Mouse (Mus musculus) cerebellum, postnatal 36 days (tissue): ENCODE results near the gene Picalm.
"Not testable (repeated sequence)": the region's sequence is repeated elsewhere in the genome, so short reads cannot be mapped to it uniquely, and the experiment has no call there.

Experiments
- DNase-seq, 2 experiments: peaks; one replicate each; pipeline ENCODE4 v3.0.0; 2021 to 2022; ENCODE audit warnings: mixed read lengths in 2 of 2

Picalm gene

DNA sequence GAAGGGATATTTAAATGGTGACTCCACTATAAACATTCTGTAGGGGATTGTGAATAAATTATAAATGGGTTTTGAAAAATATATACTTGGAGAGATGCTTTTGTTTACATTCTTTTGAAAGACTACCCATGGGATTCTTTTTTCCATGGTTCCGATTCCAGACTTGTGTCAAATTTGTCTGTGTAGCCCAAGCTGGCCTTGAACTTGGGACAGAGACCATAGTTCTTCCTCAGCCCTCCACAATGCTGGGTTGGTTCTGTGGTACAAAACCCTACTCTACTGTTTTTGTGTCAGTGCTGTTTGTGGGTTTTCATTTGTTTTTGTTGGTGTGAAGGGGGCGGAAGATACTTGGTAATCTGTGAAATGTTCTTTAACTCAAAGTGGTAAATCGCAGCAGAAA, 2.3 kb downstream of the Picalm start:
- DNase-seq = no peak

DNA sequence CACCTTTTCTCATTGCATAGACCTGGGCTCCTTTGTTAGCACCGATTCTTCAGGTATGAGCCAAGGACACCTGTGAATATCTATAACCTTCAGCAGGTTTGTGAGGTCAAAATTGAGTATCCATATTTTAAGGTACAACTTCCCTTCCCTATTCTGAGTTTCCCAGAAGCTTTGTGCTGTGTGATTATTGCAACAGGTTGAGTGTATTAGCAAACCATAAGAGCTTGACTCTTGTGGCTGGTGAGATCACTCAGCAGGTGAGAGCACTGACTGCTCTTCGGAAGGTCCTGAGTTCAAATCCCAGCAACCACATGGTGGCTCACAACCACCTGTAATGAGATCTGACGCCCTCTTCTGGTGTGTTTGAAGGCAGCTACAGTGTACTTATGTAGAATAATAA, 6.7 kb downstream of the Picalm start:
- DNase-seq = no peak

DNA sequence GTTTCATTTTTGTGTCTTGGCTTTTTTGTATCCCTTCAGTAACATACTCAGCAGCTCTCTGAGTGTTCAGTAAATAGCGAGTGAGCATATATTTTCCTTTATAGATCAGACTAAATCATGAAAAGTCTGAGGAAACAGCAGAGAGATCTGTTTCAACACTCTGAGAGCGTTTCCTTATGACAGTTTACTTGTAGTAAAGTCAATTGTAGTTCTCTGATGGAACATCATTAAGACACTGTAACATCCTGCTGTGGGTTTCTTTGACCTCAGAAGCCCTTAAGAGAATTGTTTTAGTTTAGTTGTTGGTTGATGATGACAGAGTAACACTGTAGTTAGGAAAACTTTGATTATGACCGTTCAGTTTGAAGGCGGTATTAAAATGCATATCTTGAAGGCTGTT, 8.3 kb downstream of the Picalm start:
- no peak for DNase-seq

DNA sequence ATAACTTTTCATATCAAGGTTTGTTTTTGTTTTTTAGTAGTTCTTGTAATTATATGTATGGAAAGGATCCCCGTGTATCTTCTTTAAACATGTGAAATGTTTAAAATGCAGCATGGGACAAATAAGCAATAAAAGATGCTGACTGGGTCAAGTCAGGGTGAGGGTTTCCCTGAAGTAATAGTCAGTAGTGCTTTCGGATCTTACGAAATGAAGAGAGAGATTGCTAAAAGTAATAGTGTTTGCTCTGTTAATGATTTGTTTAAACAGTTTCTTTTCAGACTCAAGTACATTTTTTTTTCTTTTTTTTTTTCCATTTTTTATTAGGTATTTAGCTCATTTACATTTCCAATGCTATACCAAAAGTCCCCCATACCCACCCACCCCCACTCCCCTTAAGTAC, 10.3 kb downstream of the Picalm start:
- DNase-seq = no peak

DNA sequence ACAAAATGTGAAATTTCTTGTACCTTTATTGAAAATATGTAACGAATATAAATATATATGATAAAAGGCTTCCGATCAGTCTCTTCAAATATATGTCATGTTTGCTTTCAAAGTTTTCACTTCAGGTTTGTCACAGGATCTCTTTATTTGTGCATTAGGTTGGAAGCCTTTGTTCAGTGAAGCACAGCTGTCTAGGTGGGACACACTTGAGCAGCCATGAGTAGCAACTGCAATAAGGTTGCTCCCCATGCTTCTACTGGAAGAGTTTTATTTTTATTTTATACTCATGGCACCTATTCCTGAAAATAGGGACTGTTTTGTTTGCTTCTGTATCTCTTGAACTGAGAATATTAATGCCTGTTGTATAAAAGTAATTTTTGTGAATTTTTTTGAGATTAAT, 14.3 kb downstream of the Picalm start:
- DNase-seq = no peak

DNA sequence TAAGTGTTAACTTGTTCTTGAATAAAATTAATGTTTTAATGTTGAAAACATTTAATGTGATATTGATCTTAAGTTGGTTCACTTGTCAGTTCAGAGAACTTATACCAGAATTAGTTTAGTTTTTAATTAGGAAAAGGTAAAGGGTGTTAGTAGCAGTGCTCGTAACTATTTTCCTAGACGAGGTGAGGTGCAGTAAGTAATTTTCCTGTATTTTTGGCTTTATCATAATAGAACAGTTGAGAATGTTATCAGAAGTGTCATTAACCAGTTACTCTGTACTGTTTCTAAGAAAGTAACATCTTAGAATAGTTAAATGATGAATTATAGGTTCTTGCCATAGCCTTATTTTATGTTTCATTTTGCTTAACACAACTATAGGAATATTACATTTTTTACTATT, 15.0 kb downstream of the Picalm start:
- DNase-seq = no peak

DNA sequence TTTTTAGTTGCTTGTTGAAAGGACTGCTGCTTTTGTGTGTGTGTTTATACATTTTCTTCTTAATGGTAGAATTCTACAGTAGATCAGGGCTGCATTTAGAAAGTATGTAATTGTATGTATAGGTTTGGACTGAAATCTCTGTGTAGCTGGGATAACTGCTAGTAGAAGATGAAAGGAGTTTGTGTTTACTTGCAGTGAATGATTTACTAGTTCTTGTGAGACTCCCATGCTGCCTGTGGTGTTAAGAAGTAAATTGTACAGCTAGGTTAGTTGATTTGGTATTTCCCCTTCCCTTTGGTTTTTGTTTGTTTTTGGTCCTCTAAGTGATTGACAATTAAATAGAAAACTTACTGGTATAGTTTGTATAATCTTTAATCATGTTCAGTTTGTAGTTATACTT, 15.4 kb downstream of the Picalm start:
- DNase-seq = no peak

DNA sequence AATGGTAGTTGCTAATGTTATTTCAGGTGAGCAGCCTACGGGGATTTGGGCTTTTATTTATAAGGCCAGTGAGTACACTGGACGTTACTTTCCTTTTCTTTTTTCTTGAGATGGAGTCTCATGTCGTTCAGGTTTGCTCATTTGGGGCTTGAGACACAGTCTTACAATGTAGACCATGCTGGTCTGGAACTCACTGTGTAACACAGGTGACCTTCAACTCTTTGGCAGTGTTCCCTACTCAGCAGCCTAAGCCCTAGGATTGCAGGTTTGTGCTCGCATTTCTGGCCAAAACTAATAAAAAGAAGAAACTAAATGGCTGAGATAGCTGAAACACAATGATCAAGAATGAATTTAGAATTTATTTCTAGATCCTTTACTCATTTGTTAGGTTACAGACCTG, 15.9 kb downstream of the Picalm start:
- no peak for DNase-seq

DNA sequence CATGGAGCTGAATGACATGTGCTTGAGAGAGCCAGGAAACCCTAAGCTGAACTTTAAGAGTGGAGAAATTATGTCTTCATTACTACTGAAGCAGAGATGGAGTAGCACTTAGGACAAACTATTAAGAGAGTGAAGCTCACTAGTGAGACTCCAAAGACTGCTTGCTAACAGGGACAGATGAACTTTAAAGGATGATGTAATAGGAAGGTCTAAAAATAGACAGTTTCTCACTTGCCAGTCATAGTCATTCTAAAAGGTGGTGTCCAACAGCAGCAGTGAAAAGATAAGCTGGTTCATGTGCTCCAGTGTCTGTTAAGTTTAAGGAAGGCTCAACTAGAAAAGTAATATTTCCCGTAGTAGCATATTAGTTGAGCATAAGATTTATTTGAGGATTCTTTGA, 16.3 kb downstream of the Picalm start:
- DNase-seq = no peak

DNA sequence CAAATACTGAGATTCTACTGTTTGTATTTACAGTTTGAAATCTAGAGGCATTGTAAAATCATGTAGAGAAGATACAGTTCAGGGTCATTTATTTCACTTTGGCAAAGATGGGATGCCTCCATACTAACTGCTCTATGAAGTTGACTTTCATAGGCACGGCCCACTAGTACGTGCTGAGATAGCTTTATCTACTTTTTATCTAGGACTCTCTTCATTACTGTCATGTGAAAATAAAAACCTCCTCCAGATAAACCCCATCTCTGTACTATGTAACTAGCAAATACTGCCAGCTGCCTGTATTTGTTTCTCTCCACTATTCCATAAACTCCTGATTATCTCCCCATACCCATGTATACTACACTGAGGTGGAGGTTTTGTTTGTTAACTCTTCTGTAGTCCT, 18.0 kb downstream of the Picalm start:
- DNase-seq = no peak

DNA sequence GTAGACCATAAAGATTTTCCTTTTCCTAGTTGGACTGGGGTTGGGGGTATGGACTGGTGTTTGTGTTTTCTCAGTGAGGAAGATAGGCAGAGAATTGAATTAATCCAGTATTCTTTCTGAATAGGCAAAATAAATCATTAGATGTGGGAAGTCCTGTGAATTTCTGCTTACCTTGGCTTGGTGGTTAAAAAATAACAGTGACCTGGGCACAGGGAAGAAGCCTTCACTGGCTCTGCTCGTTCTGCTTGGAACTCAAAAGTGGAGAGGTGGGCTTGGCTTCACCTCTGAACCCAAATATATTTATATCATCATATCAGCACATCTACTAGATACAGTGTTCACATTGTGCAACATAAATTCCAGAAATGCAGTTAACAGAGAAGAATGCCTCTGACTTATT, 18.5 kb downstream of the Picalm start:
- DNase-seq = no peak

DNA sequence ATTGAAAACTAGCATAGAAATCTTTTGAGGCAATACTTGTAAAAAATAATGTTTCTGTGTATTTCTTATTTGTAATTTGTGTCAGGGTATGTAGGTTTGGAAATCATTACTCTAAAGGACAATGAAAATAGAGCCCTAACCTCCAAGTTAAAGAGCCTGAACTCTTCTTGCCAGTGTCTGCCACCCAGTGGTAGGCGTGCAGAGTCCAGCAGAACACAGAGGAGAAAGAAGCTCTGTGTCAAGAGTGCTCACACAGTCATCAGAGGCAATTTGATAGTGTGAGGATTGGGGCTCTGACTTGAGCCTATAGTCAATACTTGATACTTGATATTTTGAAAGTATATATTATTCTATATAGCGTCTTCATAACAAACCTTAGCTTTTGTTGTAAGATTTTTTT, 20.3 kb downstream of the Picalm start:
- peak; percentile 69 to 70 for DNase-seq

DNA sequence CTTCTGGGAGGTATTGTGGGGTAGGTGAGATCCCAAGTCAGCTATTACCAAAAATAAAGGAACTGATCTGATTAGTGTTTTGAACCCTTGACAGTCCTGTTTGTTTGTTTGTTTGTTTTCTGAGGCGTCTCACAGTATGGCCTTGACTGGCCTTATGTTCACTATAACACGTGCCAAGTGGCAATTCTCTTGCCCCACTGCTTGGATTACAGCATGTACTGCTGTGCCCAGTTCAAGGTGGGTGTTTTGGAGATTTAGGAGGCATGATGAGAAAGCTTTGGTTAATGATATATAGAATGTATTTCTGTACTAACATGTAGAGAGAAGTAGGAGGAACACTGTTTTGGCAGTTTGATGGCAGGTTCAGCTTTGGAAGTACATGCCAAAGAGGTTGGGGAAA, 28.0 kb downstream of the Picalm start:
- DNase-seq = peak in 1 of 2 experiments; percentile 14

DNA sequence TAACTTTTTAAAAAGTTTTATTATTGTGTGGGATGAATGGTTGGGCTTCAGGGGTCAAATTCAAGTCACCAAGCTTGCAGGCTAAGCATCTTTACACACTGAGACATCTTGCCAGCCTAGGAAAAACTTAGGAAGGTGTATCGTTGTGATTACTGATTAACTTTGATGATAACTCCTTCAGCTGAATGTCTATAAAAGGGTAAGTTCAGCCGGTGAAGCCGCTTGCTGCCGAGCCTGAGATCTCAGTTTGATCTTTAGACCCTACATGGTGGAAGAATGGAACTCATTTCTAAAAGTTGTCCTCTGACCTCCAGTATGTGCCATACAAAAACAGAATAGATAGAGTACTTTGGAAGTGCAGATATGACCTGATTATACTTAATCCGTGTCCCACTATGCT, 30.6 kb downstream of the Picalm start:
- no peak for DNase-seq

DNA sequence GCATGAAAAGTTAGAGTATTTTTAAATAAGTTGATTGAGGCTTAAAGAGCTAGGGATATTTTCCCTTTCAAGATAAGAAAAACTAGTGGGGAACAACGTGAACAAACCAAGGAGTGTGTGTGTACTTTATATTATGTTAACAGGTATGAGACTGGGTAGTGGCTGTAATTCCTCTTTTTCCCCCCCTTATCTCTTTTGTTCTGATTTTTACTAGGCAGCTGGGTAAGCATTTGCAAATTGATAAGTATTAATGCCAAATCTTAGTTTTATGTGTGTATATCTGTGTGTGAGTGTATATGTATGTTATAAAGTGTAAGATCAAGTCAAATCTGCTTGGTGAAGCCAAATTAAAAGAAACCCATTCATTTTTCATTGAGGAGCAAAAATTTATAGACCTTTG, 34.3 kb downstream of the Picalm start:
- DNase-seq = no peak

DNA sequence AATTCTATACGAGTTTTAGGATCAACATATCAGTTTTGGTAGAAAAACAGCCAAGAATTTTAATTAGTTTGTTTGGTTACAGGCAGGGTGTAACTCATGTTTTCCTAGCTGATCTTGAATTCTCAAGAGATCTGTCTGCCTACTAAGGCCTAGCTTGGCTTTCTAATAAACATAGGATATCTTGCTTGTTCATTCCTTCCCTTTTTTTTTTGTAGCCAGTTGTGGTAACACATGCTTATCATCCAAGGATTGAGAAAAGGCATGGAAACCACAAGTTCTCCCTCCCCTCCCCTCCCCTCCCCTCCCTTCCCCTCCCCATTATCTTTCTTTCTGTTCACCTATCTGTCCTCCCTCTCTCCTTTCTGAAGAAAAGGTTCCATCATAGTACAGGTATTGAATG, 36.0 kb downstream of the Picalm start:
- DNase-seq = no peak

DNA sequence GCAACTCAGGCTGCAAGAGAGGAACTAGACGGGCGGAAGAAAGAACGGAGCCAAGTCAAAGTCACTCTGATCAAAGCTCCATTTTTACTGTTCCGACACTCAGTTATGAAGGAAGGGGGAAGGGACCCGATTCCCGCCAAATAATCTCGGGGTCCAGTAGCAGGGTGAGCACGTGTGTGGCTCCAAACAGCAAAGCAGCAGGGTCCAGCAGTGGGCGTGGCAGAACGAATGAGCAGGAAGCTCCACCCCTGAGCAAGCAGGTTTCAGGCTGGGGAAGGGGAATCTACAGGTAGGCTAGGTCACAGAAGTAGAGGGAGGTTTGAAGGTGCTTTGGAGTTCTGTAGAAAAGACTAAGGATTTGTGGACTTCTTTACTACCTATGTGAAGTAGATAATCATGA, 37.8 kb downstream of the Picalm start:
- not testable (repeated sequence) for DNase-seq

DNA sequence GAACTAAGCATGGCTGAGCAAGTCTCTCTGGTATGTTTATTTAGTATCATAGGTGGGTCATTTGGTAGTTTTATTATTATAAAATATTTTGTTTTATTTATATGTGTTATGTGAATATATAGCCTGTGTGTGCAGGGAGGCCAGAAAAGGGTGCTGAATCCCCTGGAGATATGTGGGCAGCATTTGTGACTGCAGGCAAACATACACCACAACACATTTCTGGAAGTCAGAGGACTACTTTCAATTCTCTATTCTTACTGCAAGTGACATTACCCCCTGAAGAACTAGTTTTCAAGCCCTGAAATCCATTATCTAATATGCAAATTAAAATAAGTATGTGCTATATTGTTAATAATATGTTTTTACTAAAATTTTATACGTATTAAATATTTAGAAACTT, 43.8 kb downstream of the Picalm start:
- no peak for DNase-seq

DNA sequence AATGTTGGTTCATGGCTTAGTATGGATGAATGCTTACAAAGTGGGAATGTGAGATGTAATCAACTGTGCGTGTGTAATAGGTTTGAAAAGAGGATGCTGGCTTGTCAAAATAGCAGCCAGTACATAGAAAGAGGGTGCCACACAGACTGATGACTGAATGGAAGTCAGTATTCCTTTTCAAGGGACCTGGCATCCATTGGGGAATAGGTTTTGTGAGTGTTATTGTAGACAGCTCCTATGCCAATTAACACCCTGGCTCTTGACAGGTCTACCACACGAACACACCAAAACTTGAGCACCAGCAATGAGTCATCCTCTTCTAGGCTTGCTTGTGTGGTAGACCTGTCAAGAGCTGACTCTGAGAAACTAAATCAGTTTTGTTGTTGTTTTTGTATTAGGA, 45.6 kb downstream of the Picalm start:
- DNase-seq = no peak

DNA sequence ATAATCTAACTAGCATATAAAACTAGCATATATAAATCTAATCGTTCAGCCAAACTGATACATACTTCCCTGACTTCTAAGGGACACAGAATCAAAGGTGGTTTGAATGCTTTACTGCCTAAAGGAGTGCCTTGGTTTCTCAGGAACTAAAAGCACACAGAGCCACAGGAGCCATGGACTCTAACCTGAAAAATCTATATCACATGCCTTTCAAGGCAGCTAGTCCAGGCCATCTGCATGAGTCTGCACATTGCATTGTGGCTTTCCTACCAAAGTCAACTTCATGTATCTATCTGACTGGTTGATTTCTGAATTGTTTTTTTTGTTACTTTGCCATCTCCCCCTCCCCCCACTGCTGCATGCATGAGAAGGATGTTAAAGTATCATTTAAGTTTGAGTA, 50.6 kb downstream of the Picalm start:
- DNase-seq = no peak

DNA sequence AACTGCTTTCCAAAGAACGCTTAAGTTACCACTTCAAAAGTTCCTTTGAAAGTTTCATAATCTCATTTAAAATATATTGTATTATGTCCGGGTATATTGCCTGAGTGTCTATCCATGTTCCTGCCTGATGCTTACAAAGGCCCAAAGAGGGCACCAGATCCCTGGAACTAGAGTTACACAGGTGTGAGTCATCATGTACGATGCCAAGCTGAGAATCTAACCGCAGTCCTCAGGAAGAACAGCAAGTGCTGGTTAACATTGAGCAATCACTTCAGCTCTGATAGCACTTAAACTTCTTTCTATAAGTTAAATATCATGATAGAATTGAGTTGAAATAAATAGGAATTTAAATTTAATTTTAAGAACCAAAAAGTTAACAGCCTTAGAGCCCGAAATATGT, 70.2 kb downstream of the Picalm start:
- DNase-seq = no peak

DNA sequence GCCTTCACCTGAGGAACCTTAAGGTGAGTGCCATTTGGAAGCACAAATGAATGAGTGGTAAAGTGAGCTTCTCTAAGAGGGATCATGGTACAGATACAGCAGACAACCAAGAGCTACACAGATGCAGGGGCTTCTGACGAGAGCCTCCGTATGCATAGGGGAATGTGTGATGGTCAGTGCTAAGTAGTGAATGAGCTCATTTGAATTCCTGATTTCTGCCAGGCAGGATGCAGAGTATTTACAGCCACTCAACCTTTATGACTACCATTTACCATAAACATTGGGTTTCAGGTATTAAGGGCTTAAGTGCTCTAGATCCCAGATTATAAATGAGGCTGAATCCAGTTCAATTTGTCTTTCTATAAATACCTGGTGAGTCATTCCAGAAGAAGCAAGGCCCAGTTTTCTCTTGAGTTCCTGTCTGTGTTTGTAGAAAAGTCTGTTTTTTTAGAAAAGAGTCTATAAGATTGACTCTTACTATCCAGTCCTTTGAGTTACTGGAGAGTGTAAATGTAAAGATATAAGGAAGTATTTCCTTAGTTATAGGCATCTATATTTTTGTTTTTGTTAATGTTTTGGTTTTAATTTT, 72.0 kb downstream of the Picalm start:
- no peak for DNase-seq

DNA sequence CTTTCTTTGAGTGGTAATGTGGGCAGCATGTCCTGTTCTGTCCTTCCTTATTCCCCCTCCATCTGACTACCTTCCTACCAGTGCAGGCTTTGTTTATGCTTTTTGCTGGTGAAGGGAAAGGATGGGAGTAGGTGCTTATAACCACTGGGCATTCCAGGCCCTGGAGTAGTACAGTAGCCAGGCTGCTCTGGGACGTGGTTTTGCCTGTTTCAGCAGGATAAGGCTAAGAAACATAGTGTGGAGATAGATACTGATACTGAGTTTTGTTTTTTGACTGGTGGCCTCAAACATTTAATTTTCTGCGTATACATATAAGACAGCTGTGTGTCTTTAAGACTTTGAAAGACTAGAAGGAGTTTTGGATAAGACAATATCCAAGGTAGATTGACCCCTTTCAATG, 73.9 kb downstream of the Picalm start:
- DNase-seq = no peak

DNA sequence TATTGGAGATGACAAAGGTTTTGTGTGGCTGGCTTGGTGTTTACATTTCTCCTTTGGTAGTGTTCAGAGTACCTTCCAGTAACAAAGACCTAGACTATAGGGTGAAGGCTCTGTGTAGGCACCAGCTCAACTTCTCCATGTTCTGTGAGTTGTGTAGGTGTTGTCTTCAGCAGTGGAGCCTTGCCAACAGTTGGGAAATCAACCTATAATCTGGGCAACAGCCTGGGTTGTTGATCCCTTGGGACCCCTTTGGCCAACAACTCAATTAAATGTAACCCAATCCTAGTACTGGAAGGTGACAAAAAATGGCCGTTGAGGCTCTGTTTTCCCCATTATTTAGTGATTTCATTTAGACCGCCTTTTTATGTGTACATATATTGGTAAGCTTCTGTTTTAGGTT, 80.1 kb downstream of the Picalm start:
- DNase-seq = no peak

DNA sequence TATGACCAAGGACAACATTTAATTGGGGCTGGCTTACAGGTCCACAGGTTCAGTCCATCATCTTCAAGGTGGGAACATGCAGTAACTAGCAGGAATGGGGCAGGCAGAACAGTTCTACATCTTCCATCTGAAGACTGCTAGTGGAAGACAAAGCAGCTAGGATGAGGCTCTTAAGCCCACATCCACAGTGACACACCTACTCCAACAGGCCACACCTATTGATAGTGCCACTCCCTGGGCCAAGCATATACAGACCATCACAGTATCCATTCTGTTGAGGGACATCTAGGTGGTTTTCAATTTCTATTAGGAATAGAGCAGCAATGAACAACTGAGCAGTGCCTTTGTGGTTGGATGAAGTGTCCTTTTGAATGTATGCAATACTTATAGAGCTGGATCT, 80.9 kb downstream of the Picalm start:
- no peak for DNase-seq

DNA sequence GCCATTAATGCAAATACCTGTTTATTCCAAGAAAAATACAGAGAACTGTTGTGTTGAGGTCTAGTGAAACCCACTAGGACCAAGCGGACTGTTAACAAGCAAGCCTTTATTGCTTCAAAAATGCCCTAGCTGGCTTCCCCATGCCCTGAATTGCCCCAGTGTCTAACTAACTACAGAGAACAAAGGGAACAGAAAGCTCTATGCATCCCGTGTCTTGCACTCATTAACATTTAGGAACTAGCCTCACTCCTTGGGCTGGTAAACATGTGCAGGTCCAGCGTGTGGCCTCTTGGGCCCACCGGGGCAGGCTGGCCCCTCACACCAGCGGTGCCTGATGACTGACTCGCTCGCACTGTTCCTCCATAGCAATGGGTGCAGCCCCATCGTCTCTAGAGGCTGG, 86.5 kb downstream of the Picalm start:
- DNase-seq = no peak
